Mouse (Mus musculus): ENCODE data around the gene B4galt7. TPM values are rescaled to one million over a fixed set of nuclear protein-coding genes. Genes with fewer than 3 reads are reported as not detected.
"Not testable (repeated sequence)": the region's sequence is repeated elsewhere in the genome, so short reads cannot be mapped to it uniquely, and the experiment has no call there.

The B4galt7 gene
- polyA plus RNA-seq (2012; ENCODE audit: insufficient read depth, insufficient read length, low replicate concordance, missing spikeins) = not detected in 2 replicates

DNA sequence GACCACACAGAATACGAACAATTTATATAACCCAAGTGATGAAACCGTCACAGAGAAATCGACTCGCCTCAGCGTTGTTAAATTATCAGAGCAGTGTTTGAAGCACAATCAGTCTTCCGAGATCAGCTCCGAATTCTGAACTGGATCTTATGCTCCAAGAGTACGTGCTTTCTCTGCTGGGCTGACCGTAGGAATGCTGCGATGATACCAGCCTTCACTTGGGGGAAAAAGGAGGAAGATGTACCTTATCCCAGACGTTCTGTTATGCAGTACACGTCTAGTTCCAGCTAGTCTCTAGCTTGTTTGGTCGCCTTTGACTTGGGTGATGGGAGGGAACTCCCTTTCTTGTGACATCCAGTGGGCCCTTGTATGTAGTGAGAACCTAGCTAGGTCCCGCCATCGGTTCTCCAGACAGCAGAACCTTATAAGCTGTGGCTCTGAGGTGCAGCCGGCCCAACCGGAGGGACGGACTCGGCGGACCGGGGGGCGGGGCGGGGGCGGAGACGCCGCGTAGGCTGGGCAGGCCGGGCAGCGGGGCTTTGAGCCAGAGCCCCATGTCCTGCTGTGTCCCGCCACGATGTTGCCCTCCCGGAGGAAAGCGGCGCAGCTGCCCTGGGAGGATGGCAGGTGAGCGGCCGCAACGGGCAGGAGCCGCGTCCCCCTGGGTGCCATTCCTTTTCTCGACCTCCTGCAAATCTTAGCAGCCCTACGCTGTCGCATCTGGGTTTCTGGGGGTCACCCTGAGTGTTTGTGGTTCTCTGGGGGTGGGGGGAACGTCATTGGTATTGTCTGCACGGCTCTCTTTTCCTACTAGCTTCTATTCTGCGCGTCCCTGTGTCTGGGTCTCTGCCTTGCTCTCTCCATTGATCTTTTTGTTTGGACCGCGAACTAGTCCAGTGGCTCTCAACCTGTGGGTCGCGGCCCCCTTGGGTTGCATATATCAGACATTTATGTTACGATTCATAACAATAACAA, at the start of gene B4galt7:
TSS of gene B4galt7 (plus strand) at position 331 of the 975 bp plus-strand sequence.
- Histone ChIP-seq H3K27ac (ENCODE audit: insufficient read depth, low read depth, low read length) (peak within 1 kb of the TSS; percentile 54), H3K4me3 (ENCODE audit: insufficient read depth, low read depth, low read length) (peak within 1 kb of the TSS; percentile 93), H3K4me1 (ENCODE audit: control insufficient read depth, insufficient read depth, low read length) (no peaks in the 10 kb centered on the region; the same call in 1 of the 2 replicates)
- WGBS = 7% methylated on average over 51 of the region's 51 CpGs
- TF ChIP-seq CTCF (IDR thresholded peaks at IDR 0.05; ENCODE audit: insufficient read depth, low read depth, low read length) = no peak
- peak; percentile 36; the same call in 1 of the 2 replicates for TF ChIP-seq POLR2A (IDR thresholded peaks at IDR 0.05; ENCODE audit: insufficient read depth, low read depth, low read length)

DNA sequence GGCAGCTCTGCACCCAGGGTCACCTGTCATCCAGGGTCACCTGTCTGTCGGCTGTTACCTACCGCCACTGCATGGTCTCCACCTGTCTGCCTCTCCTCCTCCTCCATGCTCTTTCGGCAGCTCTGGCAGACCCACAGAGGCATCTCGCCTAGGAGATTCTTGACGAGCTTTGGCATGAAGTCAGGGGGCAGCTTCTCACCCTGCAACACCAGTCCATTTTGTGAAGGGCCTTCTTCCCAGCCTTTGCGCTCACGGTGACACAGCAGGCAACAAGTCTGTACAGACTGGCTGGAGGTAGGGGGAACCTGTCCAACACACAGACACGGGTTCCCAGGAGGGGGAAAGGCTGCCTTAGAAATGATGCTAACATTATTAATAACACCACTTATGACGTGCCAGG, 43.8 kb upstream of the B4galt7 start:
- no peaks in the 10 kb centered on the region for H3K4me1 ChIP-seq (ENCODE audit: control insufficient read depth, insufficient read depth, low read length)
- no peak overlapping the region for H3K4me3 ChIP-seq (ENCODE audit: insufficient read depth, low read depth, low read length)
- no peak overlapping the region for H3K27ac ChIP-seq (ENCODE audit: insufficient read depth, low read depth, low read length)
- 87% methylated on average over 9 of the region's 9 CpGs for WGBS
- no peak for TF ChIP-seq CTCF (IDR thresholded peaks at IDR 0.05; ENCODE audit: insufficient read depth, low read depth, low read length)
- no peak for TF ChIP-seq POLR2A (IDR thresholded peaks at IDR 0.05; ENCODE audit: insufficient read depth, low read depth, low read length)

DNA sequence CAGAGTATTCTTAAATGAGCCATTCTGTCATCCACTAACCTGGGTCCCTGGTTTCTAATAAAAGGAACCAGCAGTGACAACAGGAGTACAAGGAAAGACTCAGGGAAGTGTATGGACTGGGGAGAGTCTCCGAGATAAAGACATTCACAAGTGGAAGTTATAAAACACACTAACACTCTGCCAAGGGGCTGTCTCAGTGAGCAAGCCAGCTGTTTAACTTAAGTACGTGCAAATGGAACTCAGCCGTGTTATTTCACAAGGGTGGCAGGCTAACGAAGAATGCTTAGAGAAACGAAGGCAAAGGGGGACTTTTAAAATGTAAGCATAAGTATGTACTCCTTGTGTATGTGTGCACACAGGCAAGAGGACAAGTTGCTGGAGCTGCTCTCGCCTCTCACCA, 42.2 kb upstream of the B4galt7 start:
- WGBS = 52% methylated on average over 6 of the region's 6 CpGs
- H3K4me1 ChIP-seq (ENCODE audit: control insufficient read depth, insufficient read depth, low read length) = no peaks in the 10 kb centered on the region
- TF ChIP-seq POLR2A (IDR thresholded peaks at IDR 0.05; ENCODE audit: insufficient read depth, low read depth, low read length) (no peak), CTCF (IDR thresholded peaks at IDR 0.05; ENCODE audit: insufficient read depth, low read depth, low read length) (no peak)
- H3K4me3 ChIP-seq (ENCODE audit: insufficient read depth, low read depth, low read length) = no peak overlapping the region
- no peak overlapping the region for H3K27ac ChIP-seq (ENCODE audit: insufficient read depth, low read depth, low read length)

DNA sequence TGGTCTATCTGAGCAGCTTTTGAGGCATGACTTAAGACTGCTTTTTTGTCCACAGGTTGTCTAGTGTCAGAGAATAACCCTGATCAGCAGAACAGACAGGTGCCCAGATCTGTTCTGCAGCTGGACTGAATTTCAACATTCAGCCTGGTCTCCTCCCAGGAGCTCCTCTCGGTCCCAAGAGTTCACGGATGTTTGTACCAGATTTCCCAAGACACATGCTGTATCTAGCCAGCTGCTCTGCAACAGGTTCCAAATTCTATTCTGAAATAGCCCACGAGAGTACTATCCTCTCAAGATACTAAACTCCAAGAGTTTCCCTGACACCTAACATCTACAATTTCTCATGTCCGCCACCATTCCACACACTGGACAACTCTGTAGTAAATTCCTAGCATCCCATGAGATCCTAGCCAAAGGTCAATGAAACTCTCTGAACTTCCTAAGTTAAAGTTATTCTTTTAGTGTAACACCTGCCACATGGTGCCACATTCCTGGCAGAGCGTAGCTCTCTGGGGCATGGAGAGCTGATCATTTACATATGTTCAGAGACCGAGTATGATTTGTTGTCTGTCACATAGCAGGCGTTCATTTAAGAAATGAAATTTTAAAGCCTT, 36.3 kb upstream of the B4galt7 start:
- TF ChIP-seq CTCF (IDR thresholded peaks at IDR 0.05; ENCODE audit: insufficient read depth, low read depth, low read length) = no peak
- no peak for TF ChIP-seq POLR2A (IDR thresholded peaks at IDR 0.05; ENCODE audit: insufficient read depth, low read depth, low read length)
- Histone ChIP-seq H3K4me3 (ENCODE audit: insufficient read depth, low read depth, low read length) (no peak overlapping the region), H3K4me1 (ENCODE audit: control insufficient read depth, insufficient read depth, low read length) (peaks cover 4% of the 10 kb centered on the region; the same call in 1 of the 2 replicates), H3K27ac (ENCODE audit: insufficient read depth, low read depth, low read length) (no peak overlapping the region)
- 85% methylated on average over 7 of the region's 7 CpGs for WGBS

DNA sequence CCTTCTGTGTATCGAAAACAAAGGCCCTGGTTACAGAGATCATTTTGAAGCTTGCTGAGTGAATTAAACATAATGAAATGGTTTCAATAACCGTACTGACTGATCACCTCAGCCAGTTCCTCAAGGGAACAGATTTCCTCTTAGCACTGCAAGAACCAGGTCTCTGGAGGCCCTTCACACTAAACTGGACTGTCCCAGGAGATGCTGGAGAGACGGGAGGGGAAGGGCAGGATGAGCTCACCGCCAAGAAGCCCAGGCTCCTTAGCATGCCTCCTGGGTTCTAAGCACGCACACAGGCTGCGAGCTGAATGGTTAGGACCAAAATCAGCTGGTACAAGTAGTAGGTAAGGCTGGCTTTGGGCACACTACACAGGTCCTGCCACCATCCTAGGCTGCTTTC, 32.7 kb upstream of the B4galt7 start:
- no peak for TF ChIP-seq POLR2A (IDR thresholded peaks at IDR 0.05; ENCODE audit: insufficient read depth, low read depth, low read length)
- no peak for TF ChIP-seq CTCF (IDR thresholded peaks at IDR 0.05; ENCODE audit: insufficient read depth, low read depth, low read length)
- WGBS = 86% methylated on average over 6 of the region's 6 CpGs
- Histone ChIP-seq H3K4me3 (ENCODE audit: insufficient read depth, low read depth, low read length) (no peak overlapping the region), H3K27ac (ENCODE audit: insufficient read depth, low read depth, low read length) (no peak overlapping the region), H3K4me1 (ENCODE audit: control insufficient read depth, insufficient read depth, low read length) (peaks cover 12% of the 10 kb centered on the region; the same call in 1 of the 2 replicates)

DNA sequence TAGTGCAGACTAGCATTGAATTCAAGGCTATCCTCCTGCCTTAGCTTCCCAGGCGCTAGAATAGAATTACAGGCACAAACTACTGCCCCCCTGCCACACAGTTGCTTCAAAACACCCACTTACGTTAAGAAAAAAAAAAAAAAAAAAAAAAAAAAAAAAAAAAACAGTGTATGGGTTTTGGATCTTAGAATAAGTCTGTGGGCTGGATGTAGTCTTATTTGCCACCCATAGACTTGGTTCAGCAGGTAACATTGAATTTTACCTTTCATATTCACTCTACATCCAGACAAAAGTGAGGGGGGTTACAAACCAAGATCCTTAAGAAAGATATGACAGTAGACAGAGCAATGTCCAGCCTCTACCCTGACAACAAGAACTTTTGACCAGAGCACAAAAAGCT, 31.7 kb upstream of the B4galt7 start:
- Histone ChIP-seq H3K4me1 (ENCODE audit: control insufficient read depth, insufficient read depth, low read length) (peaks cover 17% of the 10 kb centered on the region; the same call in 1 of the 2 replicates), H3K4me3 (ENCODE audit: insufficient read depth, low read depth, low read length) (no peak overlapping the region), H3K27ac (ENCODE audit: insufficient read depth, low read depth, low read length) (no peak overlapping the region)
- TF ChIP-seq POLR2A (IDR thresholded peaks at IDR 0.05; ENCODE audit: insufficient read depth, low read depth, low read length) (no peak), CTCF (IDR thresholded peaks at IDR 0.05; ENCODE audit: insufficient read depth, low read depth, low read length) (no peak)
- WGBS = 62% methylated on average over 2 of the region's 2 CpGs

DNA sequence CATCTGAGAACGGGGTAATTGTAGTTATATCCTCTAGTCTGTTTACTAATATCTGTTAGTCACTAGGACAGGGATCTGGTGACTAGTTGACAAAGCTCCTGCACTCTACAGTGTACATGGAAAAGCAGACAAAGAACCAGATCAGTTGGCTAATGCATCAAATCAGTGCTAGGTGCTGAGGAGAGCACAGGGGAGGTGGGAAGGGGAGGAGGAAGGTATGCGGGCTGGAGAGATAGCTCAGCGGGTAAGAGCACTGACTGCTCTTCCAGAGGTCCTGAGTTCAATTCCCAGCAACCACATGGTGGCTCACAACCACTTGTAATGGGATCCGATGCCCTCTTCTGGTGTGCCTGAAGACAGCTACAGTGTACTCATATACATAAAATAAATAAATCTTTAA, 31.2 kb upstream of the B4galt7 start:
- H3K27ac ChIP-seq (ENCODE audit: insufficient read depth, low read depth, low read length); H3K4me3 ChIP-seq (ENCODE audit: insufficient read depth, low read depth, low read length): not testable (repeated sequence)
- H3K4me1 ChIP-seq (ENCODE audit: control insufficient read depth, insufficient read depth, low read length) = peaks cover 17% of the 10 kb centered on the region; the same call in 1 of the 2 replicates
- WGBS = 74% methylated on average over 4 of the region's 4 CpGs

DNA sequence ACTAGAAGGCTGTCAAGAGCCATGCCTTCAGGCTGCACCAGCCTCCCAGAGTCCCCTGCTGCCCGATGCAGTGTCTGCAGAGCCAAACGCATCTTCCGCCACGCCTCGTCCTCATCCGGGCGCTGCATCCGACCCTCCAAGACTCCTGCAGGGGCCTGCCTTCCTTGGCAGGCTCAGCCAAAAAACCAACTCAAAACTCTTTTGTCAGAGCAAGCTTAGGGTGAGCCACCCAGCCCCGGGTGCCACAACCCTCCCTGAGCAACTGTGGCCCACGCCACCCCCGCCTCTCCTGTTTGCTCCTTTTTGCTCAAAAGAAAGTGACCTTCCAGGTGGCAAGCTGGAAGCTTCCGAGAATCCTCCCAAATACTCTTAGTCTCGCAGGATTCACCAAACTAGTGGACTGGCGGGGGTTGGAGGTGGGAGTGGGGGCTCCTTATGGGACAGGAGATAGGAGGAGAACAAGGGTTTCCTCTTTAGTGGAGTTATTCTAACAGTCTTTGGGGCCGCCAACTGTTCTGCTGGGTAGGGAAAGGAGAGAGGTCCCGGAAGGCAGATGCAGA, 29.9 kb upstream of the B4galt7 start:
- TF ChIP-seq CTCF (IDR thresholded peaks at IDR 0.05; ENCODE audit: insufficient read depth, low read depth, low read length) (0 out of 2 replicates have a peak, but pooled peaks have one; percentile 8), POLR2A (IDR thresholded peaks at IDR 0.05; ENCODE audit: insufficient read depth, low read depth, low read length) (no peak)
- 3% methylated on average over 16 of the region's 16 CpGs for whole genome bisulfite sequencing
- Histone ChIP-seq H3K4me3 (ENCODE audit: insufficient read depth, low read depth, low read length) (peak overlapping the region; percentile 94), H3K27ac (ENCODE audit: insufficient read depth, low read depth, low read length) (no peak overlapping the region), H3K4me1 (ENCODE audit: control insufficient read depth, insufficient read depth, low read length) (peaks cover 17% of the 10 kb centered on the region; the same call in 1 of the 2 replicates)

All from olfactory bulb, adult 2 months (tissue).